Mouse (Mus musculus): ENCODE results near the gene Hlcs. TPM values are rescaled to one million over a fixed set of nuclear protein-coding genes. Genes with fewer than 3 reads are reported as not detected.

Hlcs gene
- polyA plus RNA-seq, 1 experiment = 12.6 TPM

DNA sequence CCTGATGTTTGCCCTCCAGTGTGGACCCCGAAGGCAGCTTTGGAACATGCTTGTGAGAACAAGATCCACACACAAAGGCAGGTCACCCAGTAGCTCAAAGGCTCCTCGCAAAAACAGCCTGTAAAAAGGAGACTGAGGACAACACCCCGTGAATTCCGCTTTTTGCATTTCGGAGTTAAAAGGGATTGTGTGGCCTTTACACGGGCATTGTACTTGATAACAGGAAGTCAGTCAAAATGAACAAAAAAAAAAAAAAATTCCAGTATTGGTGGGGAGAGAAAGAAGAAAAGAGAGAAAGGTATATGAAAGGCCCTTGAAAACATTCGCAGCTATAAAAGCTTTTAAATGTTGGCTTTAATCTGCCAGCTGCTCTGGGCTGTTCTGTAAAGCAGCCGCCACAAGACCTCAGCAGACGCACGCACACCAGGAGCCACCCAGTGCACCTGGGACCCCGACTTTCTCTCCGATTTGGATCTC is 58.9 kb downstream of the Hlcs start:
- Histone ChIP-seq H3K36me3 (ENCODE audit: control insufficient read depth, insufficient read depth, low read length, poor library complexity, severe bottlenecking) (no peaks in the 10 kb centered on the region), H3K4me1 (ENCODE audit: control insufficient read depth, insufficient read depth, low read length) (no peaks in the 10 kb centered on the region), H3K9me3 (replicated peaks; ENCODE audit: control insufficient read depth, insufficient read depth, low read length, poor library complexity, severe bottlenecking) (no peaks in the 10 kb centered on the region), H3K9ac (ENCODE audit: low read depth, poor library complexity, severe bottlenecking) (no peak overlapping the region), H3K27me3 (ENCODE audit: control insufficient read depth, insufficient read depth, low read length, poor library complexity, severe bottlenecking) (no peaks in the 10 kb centered on the region), H3K27ac (ENCODE audit: insufficient read depth, low read length) (no peak overlapping the region), H3K4me3 (ENCODE audit: low read depth, low read length) (no peak overlapping the region)
- TF ChIP-seq EP300 (IDR thresholded peaks at IDR 0.05; ENCODE audit: insufficient read depth, low read depth, low read length) (no peak), CTCF (IDR thresholded peaks at IDR 0.05; ENCODE audit: low read depth, low read length) (no peak)

DNA sequence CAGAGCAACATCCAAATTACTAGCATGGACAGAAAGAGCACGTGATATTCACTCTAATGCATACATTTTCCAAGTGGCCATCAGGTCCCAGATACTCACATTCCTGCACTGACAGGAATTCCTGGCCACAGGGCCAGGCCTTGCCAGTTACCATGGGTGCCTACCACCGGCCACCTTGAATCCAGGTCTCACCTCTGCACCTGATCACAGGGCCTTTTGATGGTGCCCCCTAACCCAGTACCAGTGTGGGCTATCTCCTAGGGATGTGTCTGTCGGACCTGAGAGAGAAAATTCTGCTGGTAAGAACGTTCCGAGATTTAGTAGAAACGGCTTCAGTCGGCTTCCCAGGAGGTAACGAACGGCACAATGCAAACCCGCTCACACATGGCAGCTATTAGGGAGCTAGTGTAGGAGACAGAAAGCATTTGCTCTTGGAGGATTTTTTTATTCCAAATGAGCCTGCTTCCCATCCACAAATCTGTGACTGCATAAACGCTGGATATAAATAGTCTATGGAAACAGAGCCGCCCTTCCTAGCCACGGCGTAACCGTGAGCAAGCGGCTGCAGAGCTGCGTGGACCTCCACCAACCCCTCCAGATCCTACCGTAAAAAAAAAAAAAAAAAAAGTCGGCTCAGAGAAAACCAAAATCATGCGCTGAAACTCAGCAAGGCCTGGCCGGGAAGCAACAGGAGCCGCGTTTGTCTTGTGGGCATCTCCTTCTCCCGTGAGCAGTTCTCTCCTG is 59.5 kb downstream of the Hlcs start:
- Histone ChIP-seq H3K9ac (ENCODE audit: low read depth, poor library complexity, severe bottlenecking) (no peak overlapping the region), H3K27me3 (ENCODE audit: control insufficient read depth, insufficient read depth, low read length, poor library complexity, severe bottlenecking) (no peaks in the 10 kb centered on the region), H3K4me1 (ENCODE audit: control insufficient read depth, insufficient read depth, low read length) (no peaks in the 10 kb centered on the region), H3K27ac (ENCODE audit: insufficient read depth, low read length) (no peak overlapping the region), H3K4me3 (ENCODE audit: low read depth, low read length) (no peak overlapping the region), H3K36me3 (ENCODE audit: control insufficient read depth, insufficient read depth, low read length, poor library complexity, severe bottlenecking) (no peaks in the 10 kb centered on the region), H3K9me3 (replicated peaks; ENCODE audit: control insufficient read depth, insufficient read depth, low read length, poor library complexity, severe bottlenecking) (no peaks in the 10 kb centered on the region)
- no peak for TF ChIP-seq CTCF (IDR thresholded peaks at IDR 0.05; ENCODE audit: low read depth, low read length)
- no peak for TF ChIP-seq POLR2A (IDR thresholded peaks at IDR 0.05; ENCODE audit: insufficient read depth, low read length)
- no peak for TF ChIP-seq EP300 (IDR thresholded peaks at IDR 0.05; ENCODE audit: insufficient read depth, low read depth, low read length)

GRCm38 (mm10) chr16:94251756-94252155 is 61.6 kb downstream of the Hlcs start:
- TF ChIP-seq EP300 (IDR thresholded peaks at IDR 0.05; ENCODE audit: insufficient read depth, low read depth, low read length) (no peak), CTCF (IDR thresholded peaks at IDR 0.05; ENCODE audit: low read depth, low read length) (no peak), POLR2A (IDR thresholded peaks at IDR 0.05; ENCODE audit: insufficient read depth, low read length) (no peak)
- Histone ChIP-seq H3K4me3 (ENCODE audit: low read depth, low read length) (no peak overlapping the region), H3K9me3 (replicated peaks; ENCODE audit: control insufficient read depth, insufficient read depth, low read length, poor library complexity, severe bottlenecking) (no peaks in the 10 kb centered on the region), H3K9ac (ENCODE audit: low read depth, poor library complexity, severe bottlenecking) (no peak overlapping the region), H3K27ac (ENCODE audit: insufficient read depth, low read length) (no peak overlapping the region), H3K36me3 (ENCODE audit: control insufficient read depth, insufficient read depth, low read length, poor library complexity, severe bottlenecking) (no peaks in the 10 kb centered on the region), H3K27me3 (ENCODE audit: control insufficient read depth, insufficient read depth, low read length, poor library complexity, severe bottlenecking) (no peaks in the 10 kb centered on the region), H3K4me1 (ENCODE audit: control insufficient read depth, insufficient read depth, low read length) (no peaks in the 10 kb centered on the region)

GRCm38 (mm10) chr16:94250640-94251349 is 62.6 kb downstream of the Hlcs start:
- TF ChIP-seq CTCF (IDR thresholded peaks at IDR 0.05; ENCODE audit: low read depth, low read length) = no peak
- TF ChIP-seq POLR2A (IDR thresholded peaks at IDR 0.05; ENCODE audit: insufficient read depth, low read length) = no peak
- no peak overlapping the region for H3K9ac ChIP-seq (ENCODE audit: low read depth, poor library complexity, severe bottlenecking)
- no peaks in the 10 kb centered on the region for H3K9me3 ChIP-seq (replicated peaks; ENCODE audit: control insufficient read depth, insufficient read depth, low read length, poor library complexity, severe bottlenecking)
- no peaks in the 10 kb centered on the region for H3K27me3 ChIP-seq (ENCODE audit: control insufficient read depth, insufficient read depth, low read length, poor library complexity, severe bottlenecking)
- no peaks in the 10 kb centered on the region for H3K4me1 ChIP-seq (ENCODE audit: control insufficient read depth, insufficient read depth, low read length)
- H3K36me3 ChIP-seq (ENCODE audit: control insufficient read depth, insufficient read depth, low read length, poor library complexity, severe bottlenecking) = no peaks in the 10 kb centered on the region
- no peak overlapping the region for H3K27ac ChIP-seq (ENCODE audit: insufficient read depth, low read length)
- no peak overlapping the region for H3K4me3 ChIP-seq (ENCODE audit: low read depth, low read length)

- no peaks in the 10 kb centered on the region for H3K9me3 ChIP-seq (replicated peaks; ENCODE audit: control insufficient read depth, insufficient read depth, low read length, poor library complexity, severe bottlenecking)
- H3K9ac ChIP-seq (ENCODE audit: low read depth, poor library complexity, severe bottlenecking) = no peak overlapping the region
- H3K4me3 ChIP-seq (ENCODE audit: low read depth, low read length) = no peak overlapping the region
- H3K27me3 ChIP-seq (ENCODE audit: control insufficient read depth, insufficient read depth, low read length, poor library complexity, severe bottlenecking) = no peaks in the 10 kb centered on the region
- no peak overlapping the region for H3K27ac ChIP-seq (ENCODE audit: insufficient read depth, low read length)
- no peaks in the 10 kb centered on the region for H3K4me1 ChIP-seq (ENCODE audit: control insufficient read depth, insufficient read depth, low read length)
- no peak for TF ChIP-seq EP300 (IDR thresholded peaks at IDR 0.05; ENCODE audit: insufficient read depth, low read depth, low read length)
- no peak for TF ChIP-seq CTCF (IDR thresholded peaks at IDR 0.05; ENCODE audit: low read depth, low read length)
- no peak for TF ChIP-seq POLR2A (IDR thresholded peaks at IDR 0.05; ENCODE audit: insufficient read depth, low read length)
- no peaks in the 10 kb centered on the region for H3K36me3 ChIP-seq (ENCODE audit: control insufficient read depth, insufficient read depth, low read length, poor library complexity, severe bottlenecking)
Observed at GRCm38 (mm10) chr16:94250136-94250535, 63.2 kb downstream of the Hlcs start.

DNA sequence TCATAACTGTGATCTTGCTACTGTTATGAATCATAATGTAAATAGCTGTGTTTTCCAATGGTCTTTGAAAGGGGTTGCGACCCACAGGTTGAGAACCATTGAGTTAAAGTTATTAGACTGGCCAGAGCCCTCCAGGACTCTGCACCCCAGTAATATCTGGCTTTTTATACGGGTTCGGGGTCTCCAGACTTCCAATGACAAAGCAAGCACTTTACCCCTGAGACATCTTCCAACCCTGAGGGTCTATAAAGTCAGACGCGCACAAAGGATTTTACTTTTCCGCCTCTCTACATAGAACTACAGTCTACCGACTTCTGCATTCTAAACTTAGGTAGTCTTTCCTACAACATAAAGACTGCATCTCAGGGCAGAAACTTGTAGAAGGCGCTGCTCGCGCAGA is 63.7 kb downstream of the Hlcs start:
- Histone ChIP-seq H3K9me3 (replicated peaks; ENCODE audit: control insufficient read depth, insufficient read depth, low read length, poor library complexity, severe bottlenecking) (no peaks in the 10 kb centered on the region), H3K4me1 (ENCODE audit: control insufficient read depth, insufficient read depth, low read length) (no peaks in the 10 kb centered on the region), H3K27ac (ENCODE audit: insufficient read depth, low read length) (no peak overlapping the region), H3K27me3 (ENCODE audit: control insufficient read depth, insufficient read depth, low read length, poor library complexity, severe bottlenecking) (no peaks in the 10 kb centered on the region), H3K9ac (ENCODE audit: low read depth, poor library complexity, severe bottlenecking) (no peak overlapping the region), H3K4me3 (ENCODE audit: low read depth, low read length) (no peak overlapping the region), H3K36me3 (ENCODE audit: control insufficient read depth, insufficient read depth, low read length, poor library complexity, severe bottlenecking) (no peaks in the 10 kb centered on the region)
- TF ChIP-seq EP300 (IDR thresholded peaks at IDR 0.05; ENCODE audit: insufficient read depth, low read depth, low read length) = no peak
- TF ChIP-seq CTCF (IDR thresholded peaks at IDR 0.05; ENCODE audit: low read depth, low read length) = no peak
- TF ChIP-seq POLR2A (IDR thresholded peaks at IDR 0.05; ENCODE audit: insufficient read depth, low read length) = no peak

Data from ES-Bruce4 (cell line).